Mouse (Mus musculus): ENCODE data around the gene 2310022B05Rik.

The 2310022B05Rik gene

GRCm38 (mm10) chr8:124663112-124663873 lies at the start of gene 2310022B05Rik:
TSS of gene 2310022B05Rik (minus strand) at chr8:124663369.
- in situ Hi-C loops (cut with MboI, MseI), result loop anchor here (5.0 kb wide), 1 partner anchor 46 kb away; no protein-coding TSS in a partner anchor

DNA sequence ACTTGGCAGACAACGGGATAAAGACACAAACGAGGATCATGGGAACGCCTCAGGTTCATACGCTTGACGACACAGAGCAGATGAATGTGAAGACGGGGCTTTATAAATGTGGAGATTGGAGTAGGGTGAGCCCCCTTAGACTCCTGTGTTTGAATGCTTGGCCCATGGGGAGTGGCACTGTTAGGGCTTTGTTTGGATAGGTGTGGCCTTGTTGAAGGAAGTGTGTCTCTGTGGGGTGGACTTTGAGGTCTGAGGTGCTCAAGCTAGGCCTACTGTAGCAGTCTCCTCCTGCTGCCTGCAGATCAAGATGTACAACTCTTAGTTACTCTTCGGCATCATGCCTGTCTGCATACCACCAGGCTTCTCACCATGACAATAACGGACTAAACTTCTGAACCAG lies 42.7 kb upstream of the 2310022B05Rik start:
- in situ Hi-C loops (cut with MboI, MseI), result no loop called here

DNA sequence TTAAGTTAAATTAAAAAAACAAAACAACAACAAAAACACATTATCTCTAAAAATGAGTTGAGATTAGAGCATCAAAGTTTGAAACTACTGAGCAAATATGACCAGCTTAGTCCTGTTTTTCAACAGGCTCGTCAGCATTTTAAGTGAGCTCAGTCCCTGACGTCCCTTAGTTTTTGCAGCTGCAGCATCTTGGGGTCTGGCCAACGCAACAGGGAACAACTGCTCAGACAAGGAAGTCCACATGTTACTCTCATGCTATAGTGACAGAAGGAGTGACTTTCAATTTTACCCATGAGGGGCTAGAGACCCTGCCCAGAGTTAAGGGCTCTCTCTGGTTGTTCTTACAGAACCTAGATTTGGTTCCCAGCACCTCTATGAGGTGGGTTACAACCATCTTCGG lies 41.2 kb upstream of the 2310022B05Rik start:
- in situ Hi-C loops (cut with MboI, MseI), result no loop called here

DNA sequence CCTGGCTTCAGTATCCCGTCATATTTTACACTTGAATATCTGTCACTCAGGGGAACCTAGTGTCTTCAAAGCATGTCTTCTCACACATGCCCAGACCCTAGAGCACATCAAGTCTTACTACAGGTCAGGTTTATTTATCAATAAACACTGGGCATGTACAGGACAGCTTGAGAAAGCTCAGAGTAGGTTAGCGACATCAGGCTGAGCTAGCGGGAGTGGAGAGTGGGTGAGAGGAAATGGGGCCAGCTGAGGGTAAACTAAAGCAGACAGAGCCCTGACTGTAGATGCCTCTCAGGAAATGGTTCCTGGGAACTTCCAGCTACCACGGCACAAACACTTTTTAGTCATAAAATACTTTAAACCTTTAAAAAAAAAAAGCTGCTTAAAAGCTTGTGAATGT lies 40.4 kb upstream of the 2310022B05Rik start:
- in situ Hi-C loops (cut with MboI, MseI), result no loop called here

- in situ Hi-C loops (cut with MboI, MseI), result no loop called here
Measured at GRCm38 (mm10) chr8:124702183-124702582, 39.0 kb upstream of the 2310022B05Rik start.

DNA sequence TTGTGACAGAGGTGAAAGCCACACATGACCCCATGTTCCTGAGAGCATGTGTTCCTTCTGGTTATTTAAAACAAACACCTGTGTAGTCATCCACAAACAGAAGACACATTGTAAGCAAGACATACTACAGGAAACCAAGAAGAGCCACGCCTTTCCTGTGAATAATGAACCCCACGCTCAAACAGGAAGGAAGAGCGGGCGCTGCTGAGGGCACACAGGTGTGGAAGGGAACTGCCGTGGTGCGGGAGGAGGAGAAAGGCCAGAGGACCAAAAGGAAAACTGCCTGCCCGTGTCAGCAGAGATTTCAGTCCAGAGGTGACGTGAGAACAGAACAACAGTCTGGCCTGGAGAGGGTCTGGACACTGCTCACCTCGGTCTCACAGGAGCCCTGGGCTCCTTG lies 37.9 kb upstream of the 2310022B05Rik start:
- in situ Hi-C loops (cut with MboI, MseI), result no loop called here

GRCm38 (mm10) chr8:124700271-124700670 lies 37.1 kb upstream of the 2310022B05Rik start:
- in situ Hi-C loops (cut with MboI, MseI), result no loop called here

DNA sequence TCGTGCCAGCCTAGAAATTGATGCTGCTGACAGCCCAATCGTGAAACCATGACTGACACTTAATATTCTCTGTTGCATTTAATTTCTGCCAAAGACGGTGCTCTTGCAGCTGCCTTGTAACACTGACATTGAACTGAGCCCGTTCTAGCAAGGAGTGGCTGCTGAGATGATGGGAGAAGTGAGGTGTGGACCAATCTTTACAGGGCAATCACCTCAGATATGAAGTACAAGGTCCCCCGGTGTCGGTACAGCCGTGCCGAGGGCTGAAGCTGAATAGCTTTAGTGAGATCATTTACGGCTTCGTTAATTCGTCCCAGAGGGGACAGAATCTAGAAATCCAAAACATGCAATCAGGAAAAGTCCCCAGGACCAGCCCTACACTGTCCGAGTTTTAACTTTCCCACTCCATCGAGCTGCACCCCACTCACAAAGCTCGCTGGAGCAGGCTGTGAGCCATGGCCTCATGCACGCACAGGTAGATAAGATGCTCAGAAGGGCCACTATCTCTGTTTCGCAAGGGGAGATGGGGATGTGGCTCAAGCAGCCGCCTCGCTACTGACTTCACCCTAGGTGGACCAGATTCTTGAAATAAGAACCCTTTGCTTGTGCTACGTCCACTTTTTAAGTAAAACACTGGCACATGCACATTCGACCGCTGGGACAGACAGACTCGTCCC lies 32.4 kb upstream of the 2310022B05Rik start:
- in situ Hi-C loops (cut with MboI, MseI), result no loop called here

GRCm38 (mm10) chr8:124691706-124692105 lies 28.5 kb upstream of the 2310022B05Rik start:
- in situ Hi-C loops (cut with MboI, MseI), result no loop called here

- in situ Hi-C loops (cut with MboI, MseI), result no loop called here
Measured at GRCm38 (mm10) chr8:124688899-124689298, 25.7 kb upstream of the 2310022B05Rik start.

GRCm38 (mm10) chr8:124682218-124682617 lies 19.0 kb upstream of the 2310022B05Rik start:
- in situ Hi-C loops (cut with MboI, MseI), result no loop called here

GRCm38 (mm10) chr8:124681792-124682157 lies 18.6 kb upstream of the 2310022B05Rik start:
- in situ Hi-C loops (cut with MboI, MseI), result no loop called here

DNA sequence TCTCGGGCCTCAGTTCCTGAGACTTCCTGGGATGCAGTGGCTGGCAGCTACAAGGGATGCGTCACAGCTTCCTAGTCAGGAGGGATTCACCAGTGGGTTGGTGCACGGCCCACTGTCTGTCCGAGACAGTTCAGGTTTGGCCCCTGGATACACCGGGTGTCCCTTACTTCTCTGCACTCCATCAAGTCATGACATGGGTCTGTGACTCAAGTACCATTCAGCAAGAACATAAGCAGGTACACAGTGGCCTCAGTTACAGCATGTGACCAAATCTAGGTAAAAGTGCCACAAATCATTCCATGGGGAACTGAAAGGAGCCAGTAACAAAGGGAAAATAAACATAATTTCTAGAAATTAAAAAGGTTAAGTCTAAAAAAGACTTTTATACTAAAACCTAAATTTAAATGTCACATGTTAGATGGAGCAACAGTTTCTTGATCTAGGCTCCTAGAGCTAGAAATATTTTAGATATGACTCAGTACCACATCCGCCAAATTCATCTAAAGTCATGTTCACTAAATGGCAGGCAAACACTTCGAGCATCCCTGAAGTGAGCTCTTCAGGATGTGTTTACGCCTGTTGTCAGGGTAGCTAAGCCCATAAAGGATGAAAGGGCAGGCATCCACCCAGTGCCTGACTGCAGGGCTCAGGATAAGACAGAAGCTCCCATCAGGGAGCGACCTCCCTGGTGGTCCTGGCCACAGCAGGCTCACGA lies 18.1 kb upstream of the 2310022B05Rik start:
- in situ Hi-C loops (cut with MboI, MseI), result no loop called here

- in situ Hi-C loops (cut with MboI, MseI), result no loop called here
Measured at GRCm38 (mm10) chr8:124678246-124678645, 15.1 kb upstream of the 2310022B05Rik start.

DNA sequence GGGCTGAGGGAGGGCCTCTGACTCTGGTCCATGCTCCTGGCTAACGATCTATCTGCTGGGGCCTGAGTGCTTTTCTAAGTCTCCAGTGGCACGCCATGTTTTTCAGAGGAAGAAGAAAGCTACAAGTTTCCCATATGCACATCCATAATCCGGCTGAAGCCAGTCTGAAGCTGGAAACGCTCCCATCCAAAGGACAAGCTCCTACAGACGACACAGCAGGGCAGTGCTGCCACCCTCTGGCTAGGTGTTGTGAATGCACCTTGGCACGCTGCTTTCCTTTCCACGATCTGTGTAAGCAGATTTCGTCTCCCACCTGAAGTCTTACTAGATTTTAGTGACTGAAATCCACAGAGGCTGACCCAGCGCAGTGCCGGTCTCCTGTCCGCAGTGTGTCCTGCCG lies 14.3 kb upstream of the 2310022B05Rik start:
- in situ Hi-C loops (cut with MboI, MseI), result no loop called here

GRCm38 (mm10) chr8:124677078-124677477 lies 13.9 kb upstream of the 2310022B05Rik start:
- in situ Hi-C loops (cut with MboI, MseI), result no loop called here

DNA sequence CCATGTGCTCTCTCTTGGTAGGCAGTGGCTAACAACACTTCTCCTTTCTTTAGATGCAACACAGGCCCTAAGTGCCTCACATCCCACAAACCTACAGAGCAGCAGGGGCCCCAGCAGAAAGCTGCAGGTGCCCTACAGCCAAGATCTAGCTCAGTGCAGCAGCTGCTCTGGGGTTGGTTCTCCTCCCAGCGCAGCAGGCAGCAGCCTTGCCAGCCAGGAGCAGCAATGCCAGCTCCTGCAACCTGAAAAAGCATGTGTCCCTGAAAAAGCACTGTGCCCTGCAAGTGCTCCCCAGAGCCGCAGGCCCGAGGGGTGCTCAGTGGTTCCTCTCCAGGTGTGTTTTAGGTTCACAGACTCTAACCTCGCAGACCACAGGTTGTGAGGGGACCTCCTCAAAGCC lies 13.5 kb upstream of the 2310022B05Rik start:
- in situ Hi-C loops (cut with MboI, MseI), result no loop called here

- in situ Hi-C loops (cut with MboI, MseI), result no loop called here
Measured at GRCm38 (mm10) chr8:124672345-124672744, 9.2 kb upstream of the 2310022B05Rik start.

DNA sequence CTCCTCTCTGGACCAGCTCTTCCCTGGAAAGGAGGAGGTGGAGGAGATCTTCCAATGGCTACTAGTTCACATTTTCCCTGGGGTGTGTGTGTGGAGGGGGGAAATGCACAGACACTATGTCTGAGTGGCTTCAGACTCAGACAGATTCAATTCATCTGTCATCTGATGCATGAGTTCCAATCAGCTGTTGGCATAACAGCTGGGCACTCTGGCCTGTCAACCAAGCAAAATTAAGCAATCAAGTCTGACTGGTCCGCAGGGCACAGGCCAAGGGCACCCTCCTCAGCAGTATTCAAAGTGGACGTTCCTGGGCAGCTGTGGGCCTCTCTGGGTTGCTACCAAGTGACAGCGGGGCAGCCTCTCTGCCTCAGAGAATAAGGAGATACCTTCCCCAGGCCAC lies 5.6 kb upstream of the 2310022B05Rik start:
- in situ Hi-C loops (cut with MboI, MseI), result no loop called here

DNA sequence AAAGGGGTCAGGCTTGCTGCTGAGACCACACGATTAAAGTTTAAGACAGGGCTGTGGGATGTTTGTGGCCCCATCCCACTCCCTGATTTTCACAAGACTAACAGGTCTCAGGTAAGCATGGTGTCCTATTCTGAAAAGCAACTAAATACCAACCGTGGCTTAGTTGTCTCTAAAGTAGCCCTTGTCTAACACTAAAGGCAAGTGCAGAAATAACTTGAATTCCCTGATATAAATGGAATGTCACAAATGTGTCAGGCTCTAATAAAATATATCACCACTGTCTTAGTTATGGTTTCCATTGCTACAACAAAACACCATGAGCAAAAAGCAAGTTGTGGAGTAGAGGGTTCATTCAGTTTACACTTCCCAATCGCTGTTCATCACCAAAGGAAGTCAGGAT lies 1.2 kb upstream of the 2310022B05Rik start:
- in situ Hi-C loops (cut with MboI, MseI), result loop anchor here (5.0 kb wide), 1 partner anchor 47 kb away; no protein-coding TSS in a partner anchor

- in situ Hi-C loops (cut with MboI, MseI), result loop anchor here (5.0 kb wide), 1 partner anchor 47 kb away; no protein-coding TSS in a partner anchor
Measured at GRCm38 (mm10) chr8:124663874-124664230, 683 bp upstream of the 2310022B05Rik start.

- in situ Hi-C loops (cut with MboI, MseI), result loop anchor here (5.0 kb wide), 1 partner anchor 45 kb away; no protein-coding TSS in a partner anchor
Measured at GRCm38 (mm10) chr8:124662446-124663111, 590 bp downstream of the 2310022B05Rik start.

All from T-helper 2 cell (primary cell).